Mouse (Mus musculus) urinary bladder, adult 2 months (tissue): ENCODE results near the gene Cox6a1. TPM values are rescaled to one million over a fixed set of nuclear protein-coding genes. Genes with fewer than 3 reads are reported as not detected.
A peak's percentile ranks its signal among the peaks of the same experiment; 100 is the strongest.
"Not testable (repeated sequence)": the region's sequence is repeated elsewhere in the genome, so short reads cannot be mapped to it uniquely, and the experiment has no call there.

Experiments used
- DNase-seq: peaks from one replicate; pipeline ENCODE4 v3.0.0; 2022; ENCODE audit warnings: low spot score
- polyA plus RNA-seq: library from polyadenylated mRNA; depleted of rRNA; stranded (reverse); fragments of >200 nt; gene quantifications from 2 replicates; pipeline ENCODE4 v1.2.3, GENCODE M21; 2012

Cox6a1 gene
- polyA plus RNA-seq, 1 experiment, result 1,078 TPM

DNA sequence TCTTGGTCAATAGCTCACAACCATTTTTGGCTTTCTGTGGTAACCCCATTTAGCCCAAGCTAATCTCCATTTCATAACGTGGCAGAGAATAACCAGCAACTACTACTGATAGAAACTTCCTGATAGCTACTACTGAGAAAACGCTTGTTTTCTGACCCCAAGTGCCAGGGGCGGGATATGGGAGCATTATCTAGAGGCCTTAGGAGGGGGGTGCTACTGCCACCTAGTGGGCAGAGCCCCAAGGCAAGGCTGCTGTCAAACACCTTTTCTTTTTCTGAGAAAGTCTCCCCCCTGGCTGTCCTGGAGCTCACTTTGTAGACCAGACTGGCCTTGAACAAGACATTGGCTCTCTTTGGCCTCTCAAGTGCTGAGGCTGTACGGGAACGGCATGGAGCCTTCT lies 1.2 kb downstream of the Cox6a1 start:
- peak; percentile 58 for DNase-seq

DNA sequence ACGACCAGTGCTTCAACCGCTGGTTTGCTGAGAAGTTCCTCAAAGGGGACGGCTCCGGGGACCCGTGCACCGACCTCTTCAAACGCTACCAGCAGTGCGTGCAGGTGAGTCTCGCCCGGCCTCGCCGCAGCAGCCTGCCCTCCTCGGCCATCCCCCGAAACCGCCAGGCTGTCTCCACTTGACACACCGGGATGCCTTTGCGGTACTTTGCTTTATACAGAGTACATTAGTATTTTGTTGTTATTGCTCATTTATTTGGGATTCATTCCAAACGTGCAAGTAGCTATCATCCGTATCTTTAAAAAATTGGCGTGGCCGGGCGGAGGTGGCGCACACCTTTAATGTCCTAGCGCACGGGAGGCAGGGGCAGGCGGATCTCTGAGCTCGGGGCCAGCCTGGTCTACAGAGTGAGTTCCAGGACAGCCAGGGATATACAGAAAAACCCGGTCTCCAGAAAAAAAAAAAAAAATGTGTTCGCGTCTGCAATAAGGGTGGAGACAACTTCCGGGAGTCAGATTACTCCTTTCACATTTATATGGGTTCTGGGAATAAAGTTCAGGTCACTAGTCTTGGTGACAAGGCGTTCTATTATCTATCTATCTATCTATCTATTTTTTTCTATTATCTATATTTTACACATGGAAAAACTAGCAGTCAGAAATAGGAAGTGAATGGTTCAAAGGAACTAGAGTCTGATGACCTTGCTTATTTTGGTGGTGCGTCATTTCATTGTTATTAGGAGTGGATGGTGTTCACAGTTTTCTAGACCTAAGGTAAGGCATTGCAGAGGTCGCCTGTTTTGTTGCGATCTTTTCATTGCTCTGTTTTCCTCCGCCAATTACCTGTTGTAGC lies 7.2 kb downstream of the Cox6a1 start:
- DNase-seq, result no peak

DNA sequence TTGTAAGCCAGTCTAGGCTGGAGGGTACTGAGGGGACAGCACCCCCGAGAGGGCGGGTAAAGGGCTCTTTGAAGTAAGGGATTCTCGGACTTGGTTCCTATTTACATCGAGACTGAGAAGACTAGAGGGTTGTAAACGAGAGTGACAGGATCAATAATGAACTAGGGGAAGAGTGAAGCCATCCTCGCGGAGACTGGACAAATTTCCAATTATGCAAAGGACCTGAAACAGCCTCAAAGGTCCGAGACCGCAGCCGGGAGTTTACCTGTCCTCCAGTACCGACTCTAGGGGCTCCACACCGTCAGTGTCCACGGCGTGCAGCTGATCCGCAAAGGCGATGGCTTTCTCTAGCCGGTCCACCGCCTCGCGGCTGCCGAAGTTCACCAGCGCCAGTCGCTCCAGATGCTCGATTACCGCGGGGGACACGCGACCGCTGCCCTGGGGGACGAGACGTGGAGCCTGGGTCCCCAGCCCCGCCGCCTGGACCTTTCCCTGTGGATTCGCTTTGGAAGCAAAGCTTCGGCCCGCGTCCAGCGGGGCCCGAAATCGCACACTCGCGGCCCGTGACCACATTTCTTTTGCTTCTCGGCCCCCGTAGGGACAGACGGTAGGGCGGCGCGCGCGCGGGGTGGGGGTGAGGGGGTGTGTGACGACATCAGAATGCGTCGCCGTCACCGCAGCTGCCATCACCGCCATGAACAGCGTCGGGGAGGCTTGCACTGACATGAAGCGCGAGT lies 8.0 kb downstream of the Cox6a1 start, which contains the start of the genes Gatc and Triap1:
Gene Gatc (minus strand): TSS at position 602 of the 737 bp plus-strand sequence.
Gene Triap1 (plus strand): TSS at position 649 of the 737 bp plus-strand sequence.
- DNase-seq, result peak; percentile 90

DNA sequence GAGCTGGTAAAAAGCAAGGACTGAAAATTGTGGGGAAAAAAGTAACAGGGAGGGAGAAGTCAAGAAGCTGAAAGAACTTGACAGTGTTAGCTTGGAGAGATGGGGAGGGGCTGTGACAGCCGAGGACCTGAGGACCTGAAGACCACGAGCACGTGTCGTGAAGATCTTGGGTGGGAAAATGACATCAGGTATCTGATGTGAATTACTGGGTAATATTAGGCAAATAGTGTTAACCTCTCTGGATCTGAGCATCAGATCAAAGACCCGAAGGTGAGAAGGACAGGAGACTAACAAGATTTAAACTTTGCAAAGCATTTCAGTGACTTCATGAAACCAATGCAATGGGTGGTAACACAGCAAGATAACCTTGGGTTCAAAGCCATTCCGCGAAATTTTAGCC lies 8.8 kb downstream of the Cox6a1 start:
- no peak for DNase-seq

DNA sequence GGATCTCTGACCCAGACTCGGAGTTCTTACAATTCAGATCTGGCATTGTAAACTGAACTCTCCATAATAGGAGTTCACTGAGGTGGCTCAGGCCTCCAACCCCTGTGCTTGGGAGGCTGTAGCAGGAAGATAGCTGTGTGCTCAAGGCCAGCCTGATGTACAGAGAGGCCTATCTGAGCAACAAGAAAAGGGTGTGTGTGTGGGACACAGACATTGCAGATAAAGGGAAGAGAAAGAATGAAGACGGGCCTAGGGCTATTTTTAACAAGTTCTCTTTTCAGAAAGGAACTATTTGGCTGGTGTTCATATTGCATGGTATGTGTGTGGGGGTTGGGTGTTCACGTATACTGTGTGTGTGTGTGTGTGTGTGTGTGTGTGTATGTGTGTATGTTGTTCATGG lies 15.2 kb downstream of the Cox6a1 start:
- DNase-seq, result no peak

DNA sequence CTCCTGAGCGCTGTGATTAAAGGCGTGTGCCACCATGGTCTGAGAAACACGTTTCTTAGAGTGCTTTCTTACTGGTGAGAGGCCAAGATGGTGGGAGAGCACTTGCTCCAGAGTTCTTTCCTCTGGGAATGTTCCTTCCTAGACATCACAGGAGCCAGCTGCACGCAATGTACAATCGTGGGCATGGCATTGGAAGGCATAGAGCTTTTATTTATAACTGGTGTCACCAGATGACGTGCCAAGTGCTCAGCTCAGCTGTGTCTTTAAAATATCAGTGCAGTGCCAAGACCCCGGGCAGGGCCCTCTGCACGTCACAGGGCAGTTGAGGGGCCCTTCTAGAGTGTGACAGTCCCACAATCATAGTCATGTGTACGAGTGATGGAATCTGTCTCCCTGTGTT lies 17.8 kb downstream of the Cox6a1 start:
- no peak for DNase-seq

DNA sequence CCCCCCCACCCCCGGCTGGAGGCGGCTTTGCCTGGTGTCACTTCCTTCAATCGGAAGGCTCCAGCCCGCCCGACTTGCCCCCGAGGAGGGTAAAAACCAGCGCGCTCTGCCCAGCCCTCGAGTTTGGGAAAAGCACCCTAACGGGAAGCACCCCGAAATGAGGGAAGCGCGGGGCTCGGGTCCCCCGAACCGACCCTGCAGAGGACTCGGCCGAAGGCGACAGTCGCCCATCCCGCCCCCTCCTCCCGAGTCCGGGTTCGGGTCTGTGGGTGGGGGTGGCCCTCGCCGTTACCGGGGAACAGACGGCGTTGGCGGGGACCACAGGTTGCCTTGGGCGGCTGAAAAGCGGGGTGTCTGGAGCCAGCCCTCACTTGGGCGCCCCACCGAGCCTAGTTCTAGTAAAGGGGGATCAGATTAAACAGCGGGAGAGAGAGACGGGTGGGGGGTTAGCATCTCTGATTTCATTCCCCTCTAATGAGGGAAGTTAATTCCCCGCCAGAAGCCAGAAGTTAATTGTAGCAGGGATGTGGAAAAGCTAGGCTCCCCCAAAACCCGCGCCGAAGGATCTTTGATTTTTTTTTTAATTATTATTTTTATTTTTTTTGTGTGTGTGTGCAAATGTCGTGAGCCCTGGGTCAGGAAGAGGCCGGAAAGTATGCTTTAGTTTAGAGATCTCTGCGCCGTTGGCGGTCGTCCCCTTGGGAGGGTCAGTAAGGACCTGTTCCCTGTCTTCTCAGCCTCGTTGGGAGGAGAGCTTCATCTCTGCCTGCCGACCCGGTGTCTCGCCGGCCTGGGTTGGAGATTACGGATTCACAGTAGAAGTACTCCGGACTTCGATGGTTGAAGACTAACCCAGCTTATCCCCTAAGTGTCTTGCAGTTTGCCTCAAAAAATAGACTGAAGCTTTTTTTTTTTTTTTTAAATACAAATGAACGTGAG lies 20.9 kb downstream of the Cox6a1 start:
- no peak for DNase-seq

DNA sequence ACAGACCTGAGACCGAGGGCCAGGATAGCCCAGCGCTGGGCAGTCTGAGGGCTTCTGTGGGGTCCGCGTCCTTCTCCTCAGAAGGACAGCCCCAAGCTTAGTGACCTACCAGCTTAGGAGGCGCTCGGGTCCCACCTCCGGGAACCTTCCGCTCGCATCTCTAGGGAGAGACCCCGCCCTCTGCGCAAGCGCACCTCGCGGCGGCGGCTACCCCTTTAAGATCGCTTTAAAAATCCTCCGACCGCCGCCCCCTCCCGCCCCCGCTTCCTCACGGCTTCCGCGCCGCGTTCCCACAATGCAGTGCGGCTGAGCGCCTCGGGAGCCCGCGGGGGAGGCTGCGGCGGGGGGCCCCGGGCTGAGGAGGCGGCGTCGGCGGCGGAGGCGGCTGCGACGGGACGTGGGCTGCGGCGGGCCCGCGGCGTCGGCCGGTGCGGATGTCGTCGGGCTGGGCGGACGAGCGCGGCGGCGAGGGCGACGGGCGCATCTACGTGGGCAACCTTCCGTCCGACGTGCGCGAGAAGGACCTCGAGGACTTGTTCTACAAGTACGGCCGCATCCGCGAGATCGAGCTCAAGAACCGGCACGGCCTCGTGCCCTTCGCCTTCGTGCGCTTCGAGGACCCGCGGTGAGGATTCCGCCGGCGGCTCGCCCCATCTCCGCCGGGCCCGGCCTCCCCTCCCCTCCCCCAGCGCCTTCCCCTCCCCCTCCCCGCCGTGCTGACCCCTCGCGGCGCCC lies 21.7 kb downstream of the Cox6a1 start, which contains the start of gene Srsf9:
Gene Srsf9 (plus strand): TSS at position 303 of the 735 bp plus-strand sequence.
- DNase-seq, result peak; percentile 94

DNA sequence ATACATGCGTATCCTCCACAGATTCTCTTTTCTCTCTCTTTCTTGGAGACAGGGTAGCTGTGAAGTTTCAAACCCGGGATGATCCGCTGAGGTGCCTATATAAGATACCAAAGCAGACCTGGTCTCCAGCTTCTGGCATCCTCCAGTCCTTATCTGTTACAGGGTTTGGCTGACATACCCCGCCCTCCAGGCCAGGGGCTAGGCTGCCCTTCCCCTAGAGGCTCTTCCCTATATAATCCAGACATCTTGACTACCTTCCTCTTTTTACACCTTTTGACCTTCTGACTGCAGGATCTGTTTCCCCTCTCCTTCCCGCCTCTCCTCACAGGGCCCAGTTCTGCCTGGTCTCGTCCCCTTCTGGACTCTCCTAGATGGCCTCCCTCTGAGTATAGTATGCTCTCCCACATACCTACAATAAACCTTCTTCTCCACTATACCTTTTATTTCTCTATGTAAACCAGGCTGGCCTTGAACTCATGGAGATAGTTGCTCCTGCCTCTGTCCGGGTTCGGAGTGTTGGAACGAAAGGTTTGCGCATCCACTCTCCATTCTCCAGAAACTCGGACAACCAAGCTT lies 22.4 kb downstream of the Cox6a1 start:
- DNase-seq, result no peak

DNA sequence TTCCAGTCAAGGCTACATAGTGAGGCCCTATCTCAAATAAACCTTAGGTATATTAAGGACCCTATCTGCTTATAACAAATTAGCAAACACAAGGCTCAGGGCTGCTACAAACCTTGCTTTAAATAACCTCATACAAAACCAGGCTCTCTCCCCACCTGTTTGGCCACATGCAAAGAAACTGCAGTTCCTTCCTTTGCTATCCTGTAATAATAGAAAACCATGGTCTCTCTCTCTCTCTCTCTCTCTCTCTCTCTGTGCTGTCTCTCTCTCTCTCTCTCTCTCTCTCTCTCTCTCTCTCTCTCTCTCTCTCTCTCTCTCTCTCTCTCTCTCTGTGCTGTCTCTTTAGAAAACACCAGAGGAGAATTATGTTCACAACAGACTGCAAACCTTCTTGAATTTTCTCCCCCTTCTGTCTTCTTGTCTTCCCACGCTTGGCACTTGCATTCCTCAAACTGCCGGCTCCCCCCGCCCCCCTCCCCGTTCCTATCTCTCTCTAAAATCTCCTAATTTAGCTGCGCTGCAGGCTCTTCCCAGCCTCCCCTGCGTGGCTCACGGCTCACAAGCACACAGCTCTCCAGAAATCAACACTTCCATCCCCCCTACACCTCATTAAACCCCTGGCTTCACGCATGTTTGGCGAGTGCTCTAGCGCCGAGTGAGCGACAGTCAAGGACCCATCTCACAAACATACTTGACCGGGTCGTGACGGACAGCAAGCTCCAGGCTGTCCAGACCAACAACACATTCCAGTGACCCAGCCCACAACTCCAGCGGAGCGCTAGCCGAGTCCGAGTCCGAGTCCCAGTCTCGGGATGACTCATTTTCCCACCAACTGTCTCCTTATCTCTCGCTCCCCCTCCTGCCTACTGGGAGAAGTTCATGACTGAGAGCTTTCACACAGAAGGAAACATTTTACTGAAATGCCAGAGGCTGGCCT lies 29.5 kb downstream of the Cox6a1 start:
- peak; percentile 55 for DNase-seq

DNA sequence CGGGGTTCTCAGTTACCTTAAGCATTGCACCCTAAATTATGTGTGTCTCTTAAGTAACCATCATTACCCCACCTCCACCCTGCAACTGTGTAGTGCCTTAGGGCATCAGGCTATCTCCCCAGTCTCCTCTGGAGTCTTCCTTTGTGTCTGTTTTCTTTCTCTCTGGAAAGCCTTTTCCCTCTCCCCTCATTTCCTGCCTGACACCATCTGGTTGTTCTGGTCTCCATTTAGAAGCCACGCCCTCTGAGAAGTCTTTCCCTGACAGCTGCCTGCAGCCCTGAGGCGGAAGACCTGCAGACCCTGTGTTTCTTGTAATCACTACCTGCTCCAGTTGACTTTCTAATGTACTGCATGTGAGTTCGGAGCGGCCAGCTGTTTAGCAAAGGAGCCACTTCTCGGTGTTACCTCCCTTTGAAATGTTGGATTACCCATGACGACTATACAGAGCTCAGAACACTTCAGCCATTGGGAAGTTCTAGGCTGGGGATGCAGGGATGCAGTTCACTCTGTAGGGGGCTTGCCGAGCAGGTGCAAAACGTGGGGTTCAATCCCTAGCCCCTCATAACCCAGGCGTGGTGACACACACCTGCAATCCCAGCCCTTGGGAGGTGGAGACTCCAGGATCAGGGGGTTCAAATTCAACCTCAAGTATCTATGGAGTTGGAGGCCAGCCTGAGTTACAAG lies 31.0 kb downstream of the Cox6a1 start:
- no peak for DNase-seq

DNA sequence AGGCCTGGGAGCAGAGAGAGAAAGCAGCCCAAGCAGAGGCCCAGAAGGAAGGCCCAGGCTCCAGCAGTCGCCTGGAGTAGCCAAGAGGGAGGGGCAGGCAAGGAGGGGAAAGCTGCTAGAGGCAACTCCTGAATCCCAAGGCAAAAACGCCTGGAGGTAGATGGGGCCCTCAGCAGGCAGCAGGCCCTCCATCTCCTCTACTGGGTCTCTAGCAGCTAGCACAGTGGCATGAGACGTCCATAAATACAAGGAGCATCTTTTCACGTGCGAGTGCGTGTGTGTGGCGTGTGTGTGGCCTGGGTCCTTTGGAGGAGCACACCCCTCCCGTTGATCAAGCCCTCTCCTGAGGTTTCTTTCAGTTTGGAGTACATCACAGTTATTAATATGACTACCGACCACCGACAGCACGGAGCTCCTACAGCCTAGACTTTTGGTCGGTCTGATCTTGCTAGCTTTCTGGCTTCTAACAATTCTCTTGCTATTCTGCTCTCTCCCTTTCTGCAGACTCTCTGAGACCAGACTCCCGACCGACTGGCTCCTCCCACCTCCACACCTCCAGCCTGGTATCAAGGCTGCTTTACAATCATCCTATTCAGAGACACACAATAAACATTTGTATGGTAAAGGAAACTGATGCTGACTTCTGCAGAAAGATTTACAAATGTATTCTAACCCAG lies 31.7 kb downstream of the Cox6a1 start:
- no peak for DNase-seq

DNA sequence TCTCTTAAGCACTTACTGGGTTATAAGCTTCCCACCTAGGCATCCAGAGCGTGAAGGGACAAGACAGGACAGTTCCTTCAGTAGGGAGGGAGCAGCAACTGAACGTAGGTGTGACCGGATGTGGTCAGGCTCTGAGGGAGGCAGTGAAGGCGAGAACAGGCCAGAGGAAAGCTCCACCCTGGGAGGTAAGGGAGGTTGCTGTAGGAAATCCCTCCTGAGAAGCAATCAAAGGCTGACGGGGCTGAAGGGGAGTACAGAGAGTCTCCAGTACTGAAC lies 35.2 kb downstream of the Cox6a1 start:
- DNase-seq, result no peak

DNA sequence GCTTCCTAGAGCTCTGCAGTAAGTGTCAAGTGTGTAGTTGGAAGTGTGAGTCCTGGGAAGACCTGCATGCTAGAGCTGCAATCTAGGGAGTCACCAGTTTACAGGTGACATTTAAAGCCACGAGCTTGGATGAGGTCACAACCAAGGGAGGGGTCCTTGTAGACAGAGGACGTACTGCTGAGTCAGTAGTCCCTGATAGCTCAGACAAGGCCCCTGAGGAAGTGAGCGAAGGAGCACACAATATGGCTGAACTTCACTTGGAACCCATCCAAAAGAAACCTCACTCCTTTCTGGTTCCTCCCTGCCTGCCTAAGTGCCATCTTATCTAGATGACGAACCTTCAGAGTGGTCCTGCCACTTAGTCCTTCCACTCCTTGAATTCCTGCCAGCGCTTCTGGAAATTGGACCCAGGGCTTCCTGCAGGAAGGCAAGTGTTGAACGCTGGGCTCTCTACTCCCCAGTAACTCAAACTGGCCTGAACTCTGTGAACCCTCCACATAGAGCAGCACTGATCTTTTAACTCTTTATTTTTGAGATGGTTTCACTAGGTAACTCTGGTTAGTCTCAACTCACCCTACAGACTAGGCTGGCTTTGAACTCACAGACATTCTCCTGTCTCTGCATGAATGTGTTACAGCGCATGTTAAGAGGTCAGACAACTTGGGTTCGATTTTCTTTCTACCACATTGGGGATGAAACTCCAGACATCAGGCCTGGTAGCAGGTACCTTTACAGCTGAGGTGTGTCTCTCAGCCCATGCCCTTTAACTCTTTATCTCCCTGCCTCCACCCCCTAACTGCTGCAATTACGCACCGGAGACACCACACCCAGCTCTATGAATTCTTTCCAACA lies 35.7 kb downstream of the Cox6a1 start:
- DNase-seq, result no peak

DNA sequence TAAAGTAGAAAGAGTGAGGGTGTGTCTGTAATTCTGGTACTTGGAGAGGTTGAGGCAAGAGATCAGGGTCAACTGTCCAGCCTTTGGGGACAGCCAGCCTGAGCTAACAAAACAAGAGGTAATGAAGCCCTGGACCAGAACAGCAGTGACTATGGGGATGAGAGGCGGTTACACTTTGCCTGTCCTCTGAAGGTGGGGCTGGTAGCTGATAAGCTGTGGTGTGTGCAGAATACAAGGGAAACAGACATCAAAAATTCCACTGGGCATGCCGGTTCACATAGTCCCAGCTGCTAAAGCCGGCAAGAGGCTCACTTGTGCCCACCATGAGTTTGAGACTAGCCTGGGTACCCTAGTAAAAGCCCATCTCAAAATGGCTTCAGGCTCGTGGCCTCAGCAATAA lies 36.4 kb downstream of the Cox6a1 start:
- DNase-seq, result no peak

DNA sequence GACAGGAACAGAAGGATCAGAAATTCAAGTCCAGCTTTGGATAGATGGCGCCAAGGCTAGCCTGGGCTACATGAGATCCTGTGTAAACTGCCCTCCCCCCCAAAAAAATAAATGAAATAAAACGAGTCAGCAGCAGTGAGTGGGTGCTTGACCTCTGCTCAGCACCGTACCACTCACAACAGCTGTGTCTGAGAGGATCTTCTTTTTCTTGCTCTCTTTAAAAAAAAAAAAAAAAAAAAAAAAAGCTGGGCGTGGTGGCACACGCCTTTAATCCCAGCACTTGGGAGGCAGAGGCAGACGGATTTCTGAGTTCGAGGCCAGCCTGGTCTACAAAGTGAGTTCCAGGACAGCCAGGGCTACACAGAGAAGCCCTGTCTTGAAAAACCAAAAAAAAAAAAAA lies 46.6 kb downstream of the Cox6a1 start:
- not testable (repeated sequence) for DNase-seq

DNA sequence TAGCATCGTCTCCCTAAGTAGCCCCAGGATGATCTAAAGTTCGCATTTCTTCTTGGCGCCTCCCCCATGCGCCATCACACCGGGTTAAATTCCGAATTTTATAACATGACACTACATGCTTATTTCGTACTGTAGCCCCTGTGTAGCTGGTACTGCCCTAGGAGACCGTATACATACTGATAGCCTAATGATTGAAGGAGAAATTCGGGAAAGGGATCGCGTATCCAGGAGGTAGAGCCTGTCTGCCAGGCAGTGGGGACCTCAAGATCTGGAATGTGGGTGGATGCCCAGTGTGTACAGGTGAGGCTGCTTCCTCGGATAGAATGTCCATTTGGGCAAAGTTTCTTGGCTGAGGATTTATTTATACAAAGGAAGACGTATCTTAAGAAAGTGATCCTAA lies 47.2 kb downstream of the Cox6a1 start:
- DNase-seq, result no peak
